16 mouse cellular contexts compared by ENCODE assay signal in genomic region chr1:177343121-177343520, GRCm38 (mm10).
A peak's percentile ranks its signal among the peaks of the same experiment; 100 is the strongest.
DNase-seq lines count a peak whose midpoint lies in the region; ATAC-seq and TF ChIP-seq lines count a peak whose summit lies in the region.
"Had no signal": no experiment of that assay in that cellular context is flagged by ENCODE, and none has a peak within 500 bp of the region (broad histone marks: within the 10 kb centered on the region; RNA-seq: fewer than 3 reads in every experiment).

No protein-coding gene starts in this region.

- no peaks in the 10 kb centered on the region for H3K27me3 ChIP-seq in forebrain, postnatal 0 days (ENCODE audit: insufficient read depth, low read length)
- no peaks in the 10 kb centered on the region for H3K27me3 ChIP-seq in forebrain, embryonic 15.5 days
- H3K27me3 ChIP-seq: embryonic facial prominence, embryonic 12.5 days; liver, embryonic 13.5 days; neural tube, embryonic 13.5 days had no signal

- peak; percentile 18 for DNase-seq in forebrain, postnatal 0 days
- peak; percentile 18 to 39 for DNase-seq in kidney, postnatal 36 days
- no peak for DNase-seq in kidney, adult 8-10 months
- peak; percentile 30 for DNase-seq in 416B (ENCODE audit: low read depth)
- peak; percentile 39 for DNase-seq in forelimb bud, embryonic 11.5 days (ENCODE audit: low read depth, low spot score)
- DNase-seq in right cerebral cortex, postnatal 36 days (ENCODE audit: low spot score in 2 of 2), result no peak
- DNase-seq: adrenal gland, postnatal 14 days; cerebellum, adult 11-12 months; layer of hippocampus, postnatal 36 days; liver, embryonic 13.5 days had no signal

- H3K4me3 ChIP-seq in forebrain, postnatal 0 days (ENCODE audit: low read depth, low read length), result no peak overlapping the region
- H3K4me3 ChIP-seq in forebrain, embryonic 15.5 days, result no peak overlapping the region
- H3K4me3 ChIP-seq: embryonic facial prominence, embryonic 12.5 days; heart, embryonic 10.5 days; liver, embryonic 13.5 days; neural tube, embryonic 13.5 days had no signal

- H3K27ac ChIP-seq in forebrain, postnatal 0 days (ENCODE audit: low read depth, low read length), result no peak overlapping the region
- H3K27ac ChIP-seq in forebrain, embryonic 15.5 days (replicated peaks), result no peak overlapping the region
- H3K27ac ChIP-seq: embryonic facial prominence, embryonic 12.5 days; heart, embryonic 10.5 days; liver, embryonic 13.5 days; macrophage; neural tube, embryonic 13.5 days had no signal

- H3K4me1 ChIP-seq in forebrain, postnatal 0 days (ENCODE audit: insufficient read depth), result peaks cover 7% of the 10 kb centered on the region; the same call in 1 of the 2 replicates
- peaks cover 15% of the 10 kb centered on the region for H3K4me1 ChIP-seq in forebrain, embryonic 15.5 days

- WGBS in forebrain, postnatal 0 days, result 23% methylated on average over 6 of the region's 6 CpGs
- 21% methylated on average over 6 of the region's 6 CpGs for WGBS in forebrain, embryonic 15.5 days

- ATAC-seq in forebrain, postnatal 0 days, result no peak
- no peak for ATAC-seq in forebrain, embryonic 15.5 days (replicated peaks)
- no peak for ATAC-seq in erythroblast, adult 5-6 weeks (replicated peaks; ENCODE audit: low FRiP score, poor library complexity, severe bottlenecking)

- H3K9me3 ChIP-seq in forebrain, postnatal 0 days (ENCODE audit: low read length), result no peaks in the 10 kb centered on the region
- H3K9me3 ChIP-seq in forebrain, embryonic 15.5 days, result no peaks in the 10 kb centered on the region
- H3K9me3 ChIP-seq: embryonic facial prominence, embryonic 12.5 days; heart, embryonic 10.5 days; liver, embryonic 13.5 days; neural tube, embryonic 13.5 days had no signal

- no peak for TF ChIP-seq CTCF in forebrain, postnatal 0 days (IDR thresholded peaks at IDR 0.05; ENCODE audit: low read depth)

- no peak overlapping the region for H3K4me2 ChIP-seq in forebrain, postnatal 0 days (ENCODE audit: low read depth)
- no peak overlapping the region for H3K4me2 ChIP-seq in forebrain, embryonic 15.5 days (replicated peaks)
- H3K4me2 ChIP-seq: embryonic facial prominence, embryonic 12.5 days; liver, embryonic 13.5 days; neural tube, embryonic 13.5 days had no signal

- H3K36me3 ChIP-seq in forebrain, postnatal 0 days (ENCODE audit: insufficient read depth), result no peaks in the 10 kb centered on the region
- H3K36me3 ChIP-seq in forebrain, embryonic 15.5 days, result no peaks in the 10 kb centered on the region
- H3K36me3 ChIP-seq: embryonic facial prominence, embryonic 12.5 days; heart, embryonic 10.5 days; liver, embryonic 13.5 days; neural tube, embryonic 13.5 days had no signal

- H3K9ac ChIP-seq in forebrain, postnatal 0 days, result no peak overlapping the region
- no peak overlapping the region for H3K9ac ChIP-seq in forebrain, embryonic 15.5 days (replicated peaks)
- H3K9ac ChIP-seq: embryonic facial prominence, embryonic 12.5 days; liver, embryonic 13.5 days; neural tube, embryonic 13.5 days had no signal

Comparison
In these comparisons a context has a peak if more than half of its experiments do, and no peak if none do; other contexts are left out.
1. DNase-seq: peak in forebrain, postnatal 0 days (single experiment), kidney, postnatal 36 days (2 of 2), 416B (single experiment) and forelimb bud, embryonic 11.5 days (single experiment); none in kidney, adult 8-10 months (0 of 2) and right cerebral cortex, postnatal 36 days (0 of 2).